Mouse (Mus musculus): ENCODE data around the gene Hic2.

DNA sequence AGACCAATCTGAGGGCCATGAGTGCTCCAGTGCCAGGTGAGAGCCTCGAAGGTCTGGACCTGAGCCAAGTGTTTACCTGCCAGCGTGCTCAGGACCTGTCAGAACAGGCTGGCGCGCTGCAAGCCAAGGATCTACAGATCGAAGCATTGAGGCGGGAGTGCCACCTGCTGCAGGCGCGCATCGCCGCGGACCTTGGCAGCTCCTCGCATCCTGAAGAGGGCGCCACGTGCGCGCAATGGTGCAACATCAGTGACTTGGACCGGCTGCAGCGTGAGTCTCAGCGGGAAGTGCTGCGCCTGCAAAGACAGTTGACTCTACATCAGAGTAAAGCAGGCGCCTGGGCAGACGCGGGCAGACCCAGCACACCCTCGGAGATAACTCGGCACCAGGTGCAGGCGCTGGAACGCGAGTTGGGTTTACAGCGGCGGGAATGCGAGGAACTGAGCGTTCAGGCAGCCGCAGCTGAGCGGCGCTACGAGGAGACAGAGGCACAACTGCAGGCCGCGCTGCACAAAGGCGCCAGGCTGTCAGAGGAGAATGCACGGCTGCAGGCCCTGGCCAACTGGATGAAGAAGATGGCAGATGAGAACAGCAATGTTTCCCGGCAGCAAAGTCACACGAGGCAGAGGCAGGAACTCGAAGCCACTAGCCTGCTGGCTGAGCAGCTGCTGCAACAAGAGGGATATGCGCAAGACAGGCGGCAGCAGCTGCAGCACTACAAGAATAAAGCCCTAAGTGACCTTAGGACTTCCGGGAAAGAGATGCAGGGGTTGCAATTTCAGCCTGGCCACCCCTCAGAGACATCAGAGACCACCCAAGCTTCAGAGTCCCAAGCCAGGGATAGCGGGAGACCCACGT, 23.2 kb upstream of the Hic2 start:
- peak; percentile 96 for TF ChIP-seq CTCF (IDR thresholded peaks at IDR 0.05; ENCODE audit: low read depth)
- no peak for TF ChIP-seq EP300 (IDR thresholded peaks at IDR 0.05; ENCODE audit: low read depth)

Data from liver, postnatal 0 days (tissue).